Mouse (Mus musculus): ENCODE data around the gene Slc45a2. TPM values are rescaled to one million over a fixed set of nuclear protein-coding genes. Genes with fewer than 3 reads are reported as not detected.

Slc45a2 gene
- polyA plus RNA-seq, 1 experiment from 2014 or later = not detected

- Histone ChIP-seq H3K9ac (no peak overlapping the region), H3K4me1 (ENCODE audit: insufficient read depth) (no peaks in the 10 kb centered on the region), H3K27ac (ENCODE audit: low read depth) (no peak overlapping the region), H3K4me3 (ENCODE audit: low read depth, low read length) (no peak overlapping the region), H3K27me3 (ENCODE audit: insufficient read depth, low read length) (no peaks in the 10 kb centered on the region), H3K9me3 (ENCODE audit: low read depth, low read length) (no peaks in the 10 kb centered on the region), H3K36me3 (ENCODE audit: insufficient read depth) (no peaks in the 10 kb centered on the region), H3K4me2 (no peak overlapping the region)
- no peak for DNase-seq
- 82% methylated on average over 4 of the region's 4 CpGs for WGBS
- TF ChIP-seq CTCF (IDR thresholded peaks at IDR 0.05; ENCODE audit: low read depth) = no peak
- no peak for ATAC-seq (ENCODE audit: insufficient read depth)
These were observed 3.3 kb downstream of the Slc45a2 start for GRCm38 (mm10) chr15:11003791-11004190.

GRCm38 (mm10) chr15:11004646-11005045, 4.1 kb downstream of the Slc45a2 start:
- no peak for DNase-seq
- Histone ChIP-seq H3K4me1 (ENCODE audit: insufficient read depth) (no peaks in the 10 kb centered on the region), H3K4me3 (ENCODE audit: low read depth, low read length) (no peak overlapping the region), H3K9ac (no peak overlapping the region), H3K4me2 (no peak overlapping the region), H3K27ac (ENCODE audit: low read depth) (no peak overlapping the region), H3K9me3 (ENCODE audit: low read depth, low read length) (no peaks in the 10 kb centered on the region), H3K27me3 (ENCODE audit: insufficient read depth, low read length) (no peaks in the 10 kb centered on the region), H3K36me3 (ENCODE audit: insufficient read depth) (no peaks in the 10 kb centered on the region)
- TF ChIP-seq CTCF (IDR thresholded peaks at IDR 0.05; ENCODE audit: low read depth) = no peak
- WGBS = 35% methylated on average over 6 of the region's 6 CpGs
- no peak for ATAC-seq (ENCODE audit: insufficient read depth)

GRCm38 (mm10) chr15:11008756-11009155, 8.2 kb downstream of the Slc45a2 start:
- Histone ChIP-seq H3K36me3 (ENCODE audit: insufficient read depth) (no peaks in the 10 kb centered on the region), H3K4me2 (no peak overlapping the region), H3K4me1 (ENCODE audit: insufficient read depth) (no peaks in the 10 kb centered on the region), H3K27ac (ENCODE audit: low read depth) (no peak overlapping the region), H3K9me3 (ENCODE audit: low read depth, low read length) (no peaks in the 10 kb centered on the region), H3K9ac (no peak overlapping the region), H3K4me3 (ENCODE audit: low read depth, low read length) (no peak overlapping the region), H3K27me3 (ENCODE audit: insufficient read depth, low read length) (no peaks in the 10 kb centered on the region)
- no peak for ATAC-seq (ENCODE audit: insufficient read depth)
- DNase-seq = peak; percentile 49
- TF ChIP-seq CTCF (IDR thresholded peaks at IDR 0.05; ENCODE audit: low read depth) = peak; percentile 65
- WGBS = 16% methylated on average over 5 of the region's 5 CpGs

- H3K36me3 ChIP-seq (ENCODE audit: insufficient read depth) = no peaks in the 10 kb centered on the region
- no peak overlapping the region for H3K9ac ChIP-seq
- no peak overlapping the region for H3K4me3 ChIP-seq (ENCODE audit: low read depth, low read length)
- H3K4me1 ChIP-seq (ENCODE audit: insufficient read depth) = no peaks in the 10 kb centered on the region
- no peak for DNase-seq
- TF ChIP-seq CTCF (IDR thresholded peaks at IDR 0.05; ENCODE audit: low read depth) = no peak
- no peak for ATAC-seq (ENCODE audit: insufficient read depth)
- no peak overlapping the region for H3K27ac ChIP-seq (ENCODE audit: low read depth)
- H3K27me3 ChIP-seq (ENCODE audit: insufficient read depth, low read length) = no peaks in the 10 kb centered on the region
- no peak overlapping the region for H3K4me2 ChIP-seq
- 73% methylated on average over 11 of the region's 11 CpGs for WGBS
- no peaks in the 10 kb centered on the region for H3K9me3 ChIP-seq (ENCODE audit: low read depth, low read length)
These were observed 10.5 kb downstream of the Slc45a2 start for GRCm38 (mm10) chr15:11010976-11011548.

GRCm38 (mm10) chr15:11014931-11015330, 14.4 kb downstream of the Slc45a2 start:
- WGBS = 49% methylated on average over 2 of the region's 2 CpGs
- DNase-seq (no peak), ATAC-seq (ENCODE audit: insufficient read depth) (no peak)
- TF ChIP-seq CTCF (IDR thresholded peaks at IDR 0.05; ENCODE audit: low read depth) = no peak
- H3K9ac ChIP-seq = no peak overlapping the region
- no peaks in the 10 kb centered on the region for H3K27me3 ChIP-seq (ENCODE audit: insufficient read depth, low read length)
- H3K27ac ChIP-seq (ENCODE audit: low read depth) = no peak overlapping the region
- H3K4me3 ChIP-seq (ENCODE audit: low read depth, low read length) = no peak overlapping the region
- no peaks in the 10 kb centered on the region for H3K9me3 ChIP-seq (ENCODE audit: low read depth, low read length)
- no peaks in the 10 kb centered on the region for H3K36me3 ChIP-seq (ENCODE audit: insufficient read depth)
- no peak overlapping the region for H3K4me2 ChIP-seq
- H3K4me1 ChIP-seq (ENCODE audit: insufficient read depth) = no peaks in the 10 kb centered on the region

- no peaks in the 10 kb centered on the region for H3K9me3 ChIP-seq (ENCODE audit: low read depth, low read length)
- DNase-seq (no peak), ATAC-seq (ENCODE audit: insufficient read depth) (no peak)
- H3K9ac ChIP-seq = no peak overlapping the region
- H3K36me3 ChIP-seq (ENCODE audit: insufficient read depth) = no peaks in the 10 kb centered on the region
- H3K4me1 ChIP-seq (ENCODE audit: insufficient read depth) = no peaks in the 10 kb centered on the region
- no peak overlapping the region for H3K27ac ChIP-seq (ENCODE audit: low read depth)
- WGBS = 45% methylated on average over 4 of the region's 4 CpGs
- no peak overlapping the region for H3K4me3 ChIP-seq (ENCODE audit: low read depth, low read length)
- H3K27me3 ChIP-seq (ENCODE audit: insufficient read depth, low read length) = no peaks in the 10 kb centered on the region
- H3K4me2 ChIP-seq = no peak overlapping the region
- no peak for TF ChIP-seq CTCF (IDR thresholded peaks at IDR 0.05; ENCODE audit: low read depth)
These were observed 26.5 kb downstream of the Slc45a2 start for GRCm38 (mm10) chr15:11026801-11027561.

GRCm38 (mm10) chr15:11030188-11030587, 29.7 kb downstream of the Slc45a2 start:
- Histone ChIP-seq H3K4me2 (no peak overlapping the region), H3K4me1 (ENCODE audit: insufficient read depth) (no peaks in the 10 kb centered on the region), H3K4me3 (ENCODE audit: low read depth, low read length) (no peak overlapping the region), H3K9me3 (ENCODE audit: low read depth, low read length) (no peaks in the 10 kb centered on the region), H3K27ac (ENCODE audit: low read depth) (no peak overlapping the region), H3K27me3 (ENCODE audit: insufficient read depth, low read length) (peaks cover 5% of the 10 kb centered on the region), H3K36me3 (ENCODE audit: insufficient read depth) (no peaks in the 10 kb centered on the region), H3K9ac (no peak overlapping the region)
- 69% methylated on average over 3 of the region's 3 CpGs for WGBS
- no peak for DNase-seq
- no peak for TF ChIP-seq CTCF (IDR thresholded peaks at IDR 0.05; ENCODE audit: low read depth)
- no peak for ATAC-seq (ENCODE audit: insufficient read depth)
